In the genomic region with DNA sequence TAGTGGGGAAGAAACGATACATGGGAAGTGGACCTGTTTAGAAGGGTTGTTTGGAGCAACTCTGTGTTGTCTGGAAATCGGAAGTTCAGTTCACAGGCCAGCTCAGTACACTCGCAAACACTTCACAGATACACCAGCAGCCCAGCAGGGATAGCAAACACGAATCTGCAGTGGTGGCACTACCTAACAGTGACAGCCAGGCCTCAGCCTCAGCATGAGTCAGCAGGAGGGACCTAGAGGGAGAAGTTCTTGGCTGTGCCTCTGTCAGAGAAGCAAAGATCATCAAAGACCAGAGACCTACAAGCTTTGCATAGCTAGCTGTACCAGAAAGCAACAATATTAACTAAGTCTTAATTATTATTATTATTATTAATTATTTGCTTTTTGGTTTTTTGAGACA, we compare ENCODE assay signal across 26 mouse cellular contexts. TPM values are rescaled to one million over a fixed set of nuclear protein-coding genes. Genes with fewer than 3 reads are reported as not detected.
DNase-seq lines count a peak whose midpoint lies in the region; TF ChIP-seq lines count a peak whose summit lies in the region.
"Had no signal": no experiment of that assay in that cellular context is flagged by ENCODE, and none has a peak within 500 bp of the region (broad histone marks: within the 10 kb centered on the region; RNA-seq: fewer than 3 reads in every experiment).

No protein-coding gene starts in this region.

- peak overlapping the region; percentile 14; the same call in 1 of the 2 replicates for H3K27ac ChIP-seq in bone marrow macrophage, adult 2 months (ENCODE audit: insufficient read depth, low read depth, low read length)
- 0 out of 2 replicates have a peak overlapping the region, but pooled peaks have one; percentile 12 for H3K27ac ChIP-seq in macrophage
- H3K27ac ChIP-seq: forebrain, embryonic 13.5 days; hindbrain, embryonic 13.5 days; limb, embryonic 13.5 days; midbrain, embryonic 15.5 days; neural tube, embryonic 15.5 days had no signal

- H3K4me1 ChIP-seq in E14TG2a.4 (replicated peaks; ENCODE audit: low read depth, low read length) = peaks cover 47% of the 10 kb centered on the region
- H3K4me1 ChIP-seq in bone marrow macrophage, adult 2 months (ENCODE audit: control insufficient read depth, insufficient read depth, low read length) = peaks cover 11% of the 10 kb centered on the region
- H3K4me1 ChIP-seq: forebrain, embryonic 13.5 days; heart, embryonic 12.5 days; hindbrain, embryonic 13.5 days; limb, embryonic 13.5 days; midbrain, embryonic 15.5 days; neural tube, embryonic 15.5 days had no signal

- no peak for TF ChIP-seq CTCF in E14TG2a.4 (conservative IDR thresholded peaks at IDR 0.05; ENCODE audit: low read length)
- no peak for TF ChIP-seq CTCF in bone marrow macrophage, adult 2 months (IDR thresholded peaks at IDR 0.05; ENCODE audit: low read depth, low read length)

- no peak for TF ChIP-seq POLR2A in bone marrow macrophage, adult 2 months (IDR thresholded peaks at IDR 0.05; ENCODE audit: borderline replicate concordance, low read depth, low read length)

- intact Hi-C loops in left cerebral cortex, postnatal 14 days (cut with DNase I) = no loop called here

- peak; percentile 45 for DNase-seq in 3T3-L1 (ENCODE audit: low read depth, low spot score)
- no peak for DNase-seq in gastrocnemius, adult 8-10 months (ENCODE audit: low spot score in 2 of 2)
- DNase-seq in T-cell, adult 2 months (ENCODE audit: low spot score) = no peak
- DNase-seq in left cerebral cortex, postnatal 14 days (ENCODE audit: low spot score in 2 of 2) = no peak
- DNase-seq: adrenal gland, postnatal 25 days; cerebellum, adult 18-20 months; cerebellum, postnatal 10 days; gastrocnemius, postnatal 14 days; heart, adult 18-20 months; heart, postnatal 4 days; kidney, postnatal 14 days; layer of hippocampus, adult 9-11 months; lung, postnatal 4 days; retina, postnatal 1 day; right cerebral cortex, postnatal 25 days; spleen, adult 18-20 months; thymus, postnatal 14 days had no signal

- H3K79me2 ChIP-seq in macrophage (ENCODE audit: inconsistent target) = no peaks in the 10 kb centered on the region

- H3K27me3 ChIP-seq in E14TG2a.4 (ENCODE audit: insufficient read depth, low read length) = no peaks in the 10 kb centered on the region
- H3K27me3 ChIP-seq: forebrain, embryonic 13.5 days; heart, embryonic 12.5 days; hindbrain, embryonic 13.5 days; limb, embryonic 13.5 days; midbrain, embryonic 15.5 days; neural tube, embryonic 15.5 days had no signal

- no peaks in the 10 kb centered on the region for H3K36me3 ChIP-seq in E14TG2a.4 (ENCODE audit: insufficient read depth, low read length)
- no peaks in the 10 kb centered on the region for H3K36me3 ChIP-seq in macrophage (ENCODE audit: inconsistent target)
- H3K36me3 ChIP-seq: heart, embryonic 12.5 days; hindbrain, embryonic 13.5 days; limb, embryonic 13.5 days; midbrain, embryonic 15.5 days; neural tube, embryonic 15.5 days had no signal

- H3K4me3 ChIP-seq in E14TG2a.4 (replicated peaks; ENCODE audit: low read length) = peak overlapping the region; percentile 17; the same call in 1 of the 2 replicates
- no peak overlapping the region for H3K4me3 ChIP-seq in bone marrow macrophage, adult 2 months (ENCODE audit: insufficient read depth, low read length)
- H3K4me3 ChIP-seq in macrophage (ENCODE audit: inconsistent target) = no peak overlapping the region
- H3K4me3 ChIP-seq: forebrain, embryonic 13.5 days; heart, embryonic 12.5 days; hindbrain, embryonic 13.5 days; limb, embryonic 13.5 days; midbrain, embryonic 15.5 days; neural tube, embryonic 15.5 days had no signal

- 69% methylated on average over 4 of the region's 4 CpGs for WGBS in macrophage (ENCODE audit: missing documents)

- H3K9me3 ChIP-seq in E14TG2a.4 (ENCODE audit: low read length) = no peaks in the 10 kb centered on the region
- H3K9me3 ChIP-seq: forebrain, embryonic 13.5 days; heart, embryonic 12.5 days; hindbrain, embryonic 13.5 days; limb, embryonic 13.5 days; midbrain, embryonic 15.5 days; neural tube, embryonic 15.5 days had no signal

RNA-seq across cellular contexts. Expression of a gene that starts 6.8 kb away (rescaled TPM):
- 44.3 and 47.5 TPM in 2 replicates for polyA plus RNA-seq in bone marrow macrophage, adult 2 months (2012; ENCODE audit: insufficient read depth, insufficient read length, missing spikeins)
- 10 to 100 TPM; 23.0 to 85.1 (median 46.9) TPM for total RNA-seq in macrophage (2018; cell fraction: chromatin; rRNA removed)
- 10 to 100 TPM; 30.5 to 81.7 (median 57.6) TPM for total RNA-seq in macrophage (2018; cell fraction: cytosol; rRNA removed)
- 10 to 100 TPM; 21.8 to 73.4 (median 48.9) TPM for total RNA-seq in macrophage (2018; cell fraction: nucleus; rRNA removed)
- 34.4 to 91.9 TPM (median 56.0 TPM) in 3 replicates for polyA plus RNA-seq in macrophage (2018)
- 10 to 100 TPM; 14.6 to 19.9 (median 16.5) TPM for total RNA-seq in gastrocnemius, adult 8-10 months (2022)
- total RNA-seq in left cerebral cortex, postnatal 14 days (2021) = 10 to 100 TPM; 15.6 to 19.1 TPM

RNA-seq across cellular contexts. Expression of a gene that starts 14.4 kb away (rescaled TPM):
- 35.8 and 39.1 TPM in 2 replicates for polyA plus RNA-seq in bone marrow macrophage, adult 2 months (2012; ENCODE audit: insufficient read depth, insufficient read length, missing spikeins)
- total RNA-seq in macrophage (2018; cell fraction: chromatin; rRNA removed) = 100 to 1,000 TPM in 10 of 26 experiments, 10 to 100 TPM in 16; 23.6 to 142 (median 66.7) TPM
- 10 to 100 TPM; 18.0 to 48.7 (median 28.9) TPM for total RNA-seq in macrophage (2018; cell fraction: cytosol; rRNA removed)
- 10 to 100 TPM; 15.1 to 90.9 (median 43.4) TPM for total RNA-seq in macrophage (2018; cell fraction: nucleus; rRNA removed)
- polyA plus RNA-seq in macrophage (2018) = 20.9 to 38.7 TPM (median 26.8 TPM) in 3 replicates
- total RNA-seq in gastrocnemius, adult 8-10 months (2022) = 100 to 1,000 TPM; 395 to 460 (median 419) TPM
- 100 to 1,000 TPM; 163 to 173 TPM for total RNA-seq in left cerebral cortex, postnatal 14 days (2021)
